Mouse (Mus musculus) thymus, postnatal 10 days (tissue): ENCODE measurements around the gene Mboat2.

ENCODE experiments used
- DNase-seq, 2 experiments: peaks; one replicate each; pipeline ENCODE4 v3.0.0; 2021; ENCODE audit warnings: low spot score in 2 of 2

The Mboat2 gene

DNA sequence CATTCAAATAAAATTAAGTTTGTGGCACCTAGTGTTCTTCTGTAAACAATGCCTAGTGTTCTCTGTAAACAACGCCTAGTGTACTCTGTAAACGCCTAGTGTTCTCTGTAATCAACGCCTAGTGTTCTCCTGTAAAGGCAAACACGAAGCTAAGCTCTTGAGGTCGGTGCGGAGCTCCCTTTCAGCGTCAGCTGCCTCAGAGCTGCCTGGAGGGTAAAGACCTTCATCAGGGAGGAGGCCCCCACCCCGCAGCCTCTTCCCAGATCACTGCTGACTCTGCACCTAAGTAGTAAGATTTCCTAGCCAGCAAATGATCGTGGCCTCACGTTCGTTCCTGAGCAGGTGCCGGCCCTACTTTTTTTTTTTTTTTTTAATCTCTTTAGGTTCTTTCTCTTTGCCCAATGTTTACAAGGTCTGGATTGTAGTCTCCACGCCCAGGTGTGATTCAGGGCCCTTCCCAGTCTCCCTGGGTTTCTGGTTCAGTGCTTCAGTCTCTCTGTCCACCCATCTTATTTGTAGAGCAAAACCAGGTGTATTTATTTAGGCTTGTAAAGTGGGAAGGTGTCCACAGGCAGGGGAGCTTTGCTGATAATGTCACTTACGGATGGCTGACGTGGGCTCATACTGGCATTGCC, 181.2 kb downstream of the Mboat2 start:
- DNase-seq: peak; percentile 21 to 22

DNA sequence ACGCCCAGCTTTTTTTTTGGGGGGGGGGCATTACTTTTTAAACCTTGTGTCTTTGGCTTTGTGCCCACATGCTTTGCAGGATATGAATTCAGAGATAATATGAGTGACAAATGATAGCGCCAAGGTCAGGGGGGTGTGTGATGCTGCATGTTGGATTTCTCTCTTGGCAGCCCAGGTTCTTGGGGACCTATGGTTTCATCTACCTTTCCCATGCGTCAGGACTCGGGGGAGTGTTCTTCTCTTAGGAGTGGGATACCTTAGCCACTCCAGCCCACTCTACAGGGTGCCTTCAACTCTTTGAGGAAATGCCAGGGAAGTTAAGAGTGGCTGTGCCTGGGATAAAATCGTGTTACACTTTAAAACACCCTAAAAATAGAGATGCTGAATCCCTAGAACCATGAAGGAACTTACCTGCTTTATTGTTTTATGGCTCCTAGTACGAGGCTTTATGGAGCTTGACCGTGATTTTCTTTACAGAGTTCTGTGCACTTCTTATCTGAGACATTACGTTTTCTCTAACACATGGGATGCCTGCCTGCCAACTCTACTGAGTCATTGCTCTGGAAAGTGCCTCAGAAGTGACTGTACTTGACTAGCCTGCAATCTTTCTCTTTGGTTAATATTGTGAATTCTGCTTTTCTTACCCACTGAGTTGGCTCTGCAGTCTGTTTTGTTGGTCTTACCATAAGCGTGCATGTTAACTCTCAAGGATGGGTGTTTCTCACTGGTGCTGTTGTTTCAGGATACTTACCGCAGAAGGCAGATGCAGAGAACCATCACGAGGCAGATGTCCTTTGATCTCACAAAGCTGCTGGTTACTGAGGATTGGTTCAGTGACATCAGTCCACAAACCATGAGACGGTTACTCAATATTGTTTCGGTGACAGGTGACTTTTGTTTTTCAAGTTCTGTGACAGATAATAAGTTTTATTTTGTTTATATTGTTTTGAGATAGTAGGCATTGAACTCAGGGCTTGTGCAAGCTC, 182.2 kb downstream of the Mboat2 start:
- peak; percentile 39 to 46 for DNase-seq
